Mouse (Mus musculus) heart, adult 18-20 months (tissue): Measurements from ENCODE around the gene Lefty2. TPM values are rescaled to one million over a fixed set of nuclear protein-coding genes. Genes with fewer than 3 reads are reported as not detected.
A peak's percentile ranks its signal among the peaks of the same experiment; 100 is the strongest.
"Not testable (repeated sequence)": the region's sequence is repeated elsewhere in the genome, so short reads cannot be mapped to it uniquely, and the experiment has no call there.

Experiments
- DNase-seq, 2 experiments: peaks; one replicate each; pipeline ENCODE4 v3.0.0; 2021 to 2022; ENCODE audit warnings: mixed read lengths in 1 of 2
- total RNA-seq, 2 experiments: library from RNA; stranded (reverse); gene quantifications; 2 replicates each; pipeline ENCODE4 v1.2.3; 2021

The Lefty2 gene
- total RNA-seq, 2 experiments from 2014 or later = not detected

DNA sequence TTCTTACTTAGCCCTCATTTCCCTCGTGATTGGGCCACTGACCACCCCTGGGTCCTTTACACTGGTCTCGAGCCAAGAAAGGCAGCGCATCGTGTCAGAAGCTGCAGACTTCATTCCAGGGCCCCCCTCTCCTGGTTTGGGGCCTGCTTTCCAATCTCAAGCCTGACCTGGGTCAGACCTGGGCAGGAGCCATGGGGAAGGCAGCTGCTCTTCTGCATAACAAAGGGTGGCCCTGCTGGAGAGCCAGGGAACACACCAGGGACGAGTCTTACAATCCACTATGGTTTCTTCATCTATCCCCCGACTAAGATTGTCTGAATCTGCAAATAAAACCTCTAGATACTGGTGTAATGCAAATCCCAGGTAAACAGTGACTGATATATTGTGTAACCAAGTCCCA is 40.8 kb downstream of the Lefty2 start:
- no peak for DNase-seq

DNA sequence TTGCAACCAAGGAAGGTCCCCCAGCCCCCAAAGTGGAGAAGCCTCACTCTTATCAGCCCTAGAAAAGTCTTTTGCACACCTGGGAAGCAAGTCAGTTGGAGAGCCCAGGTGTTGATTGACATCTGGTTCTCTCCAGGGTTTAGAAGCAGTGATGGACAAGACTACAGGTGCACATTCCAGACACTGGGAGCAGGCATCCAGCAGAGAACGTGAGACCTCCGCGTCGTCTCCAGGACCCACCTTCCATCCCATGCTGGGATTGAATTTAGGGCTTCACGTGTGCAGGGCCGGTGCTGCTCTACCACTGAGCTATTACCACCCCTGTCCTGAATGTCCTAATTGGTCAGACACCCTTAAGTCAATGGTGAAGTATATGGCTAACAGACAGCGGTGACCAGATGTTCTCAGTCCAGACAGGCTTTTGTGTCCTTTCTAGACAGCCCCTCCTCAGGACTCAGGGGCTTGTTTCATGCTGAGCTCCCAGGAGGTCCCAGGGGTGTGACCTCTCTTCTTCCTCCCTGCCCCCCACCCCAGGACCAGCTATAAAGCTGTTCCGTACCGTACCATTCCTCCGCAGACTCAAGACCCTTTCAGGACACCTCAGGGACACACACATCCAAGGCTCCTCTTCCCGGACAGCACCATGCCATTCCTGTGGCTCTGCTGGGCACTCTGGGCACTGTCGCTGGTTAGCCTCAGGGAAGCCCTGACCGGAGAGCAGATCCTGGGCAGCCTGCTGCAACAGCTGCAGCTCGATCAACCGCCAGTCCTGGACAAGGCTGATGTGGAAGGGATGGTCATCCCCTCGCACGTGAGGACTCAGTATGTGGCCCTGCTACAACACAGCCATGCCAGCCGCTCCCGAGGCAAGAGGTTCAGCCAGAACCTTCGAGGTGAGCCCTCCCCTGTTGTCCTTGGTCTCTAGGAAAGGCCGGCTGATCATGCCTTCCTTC is 41.8 kb downstream of the Lefty2 start, which contains the start of gene Lefty1:
Lefty1 (plus strand) TSS at position 556 of the 953 bp plus-strand sequence.
- DNase-seq = no peak

DNA sequence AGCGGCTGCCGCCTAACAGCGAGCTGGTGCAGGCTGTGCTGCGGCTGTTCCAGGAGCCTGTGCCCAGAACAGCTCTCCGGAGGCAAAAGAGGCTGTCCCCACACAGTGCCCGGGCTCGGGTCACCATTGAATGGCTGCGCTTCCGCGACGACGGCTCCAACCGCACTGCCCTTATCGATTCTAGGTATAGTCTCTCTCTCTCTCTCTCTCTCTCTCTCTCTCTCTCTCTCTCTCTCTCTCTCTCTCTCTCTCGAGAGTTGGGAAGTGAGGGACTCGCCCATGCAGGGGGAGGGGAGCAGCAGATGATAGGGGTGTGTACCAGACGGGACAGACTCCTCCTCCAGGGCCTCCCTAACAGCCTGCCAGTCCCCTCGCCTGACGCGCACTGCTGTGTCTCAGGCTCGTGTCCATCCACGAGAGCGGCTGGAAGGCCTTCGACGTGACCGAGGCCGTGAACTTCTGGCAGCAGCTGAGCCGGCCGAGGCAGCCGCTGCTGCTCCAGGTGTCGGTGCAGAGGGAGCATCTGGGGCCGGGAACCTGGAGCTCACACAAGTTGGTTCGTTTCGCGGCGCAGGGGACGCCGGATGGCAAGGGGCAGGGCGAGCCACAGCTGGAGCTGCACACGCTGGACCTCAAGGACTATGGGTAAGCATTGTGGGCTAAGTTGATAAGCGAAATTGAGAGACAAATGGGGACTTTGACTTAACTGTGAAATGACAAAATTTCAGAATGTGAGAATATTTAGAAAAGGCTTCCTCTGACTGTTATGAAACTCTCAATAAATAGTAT is 43.9 kb downstream of the Lefty2 start:
- DNase-seq = peak; percentile 64 to 75

DNA sequence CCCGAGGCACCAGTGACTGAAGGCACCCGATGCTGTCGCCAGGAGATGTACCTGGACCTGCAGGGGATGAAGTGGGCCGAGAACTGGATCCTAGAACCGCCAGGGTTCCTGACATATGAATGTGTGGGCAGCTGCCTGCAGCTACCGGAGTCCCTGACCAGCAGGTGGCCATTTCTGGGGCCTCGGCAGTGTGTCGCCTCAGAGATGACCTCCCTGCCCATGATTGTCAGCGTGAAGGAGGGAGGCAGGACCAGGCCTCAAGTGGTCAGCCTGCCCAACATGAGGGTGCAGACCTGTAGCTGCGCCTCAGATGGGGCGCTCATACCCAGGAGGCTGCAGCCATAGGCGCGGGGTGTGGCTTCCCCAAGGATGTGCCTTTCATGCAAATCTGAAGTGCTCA is 44.7 kb downstream of the Lefty2 start:
- not testable (repeated sequence) for DNase-seq

DNA sequence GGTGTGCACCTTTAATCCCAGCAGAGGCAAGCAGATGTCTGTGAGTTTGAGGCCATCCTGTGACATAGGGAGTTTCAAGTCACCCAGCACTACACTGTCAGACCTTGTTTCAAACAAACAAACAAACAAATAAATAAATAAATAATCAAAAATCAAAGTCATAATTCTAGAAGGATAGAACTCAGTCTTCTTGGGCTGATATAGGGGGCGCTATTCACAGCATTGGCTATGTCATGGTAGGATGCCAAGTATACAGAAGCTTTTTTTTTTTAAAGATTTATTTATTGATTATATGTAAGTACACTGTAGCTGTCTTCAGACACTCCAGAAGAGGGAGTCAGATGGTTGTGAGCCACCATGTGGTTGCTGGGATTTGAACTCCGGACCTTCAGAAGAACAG is 45.9 kb downstream of the Lefty2 start:
- DNase-seq = not testable (repeated sequence)

DNA sequence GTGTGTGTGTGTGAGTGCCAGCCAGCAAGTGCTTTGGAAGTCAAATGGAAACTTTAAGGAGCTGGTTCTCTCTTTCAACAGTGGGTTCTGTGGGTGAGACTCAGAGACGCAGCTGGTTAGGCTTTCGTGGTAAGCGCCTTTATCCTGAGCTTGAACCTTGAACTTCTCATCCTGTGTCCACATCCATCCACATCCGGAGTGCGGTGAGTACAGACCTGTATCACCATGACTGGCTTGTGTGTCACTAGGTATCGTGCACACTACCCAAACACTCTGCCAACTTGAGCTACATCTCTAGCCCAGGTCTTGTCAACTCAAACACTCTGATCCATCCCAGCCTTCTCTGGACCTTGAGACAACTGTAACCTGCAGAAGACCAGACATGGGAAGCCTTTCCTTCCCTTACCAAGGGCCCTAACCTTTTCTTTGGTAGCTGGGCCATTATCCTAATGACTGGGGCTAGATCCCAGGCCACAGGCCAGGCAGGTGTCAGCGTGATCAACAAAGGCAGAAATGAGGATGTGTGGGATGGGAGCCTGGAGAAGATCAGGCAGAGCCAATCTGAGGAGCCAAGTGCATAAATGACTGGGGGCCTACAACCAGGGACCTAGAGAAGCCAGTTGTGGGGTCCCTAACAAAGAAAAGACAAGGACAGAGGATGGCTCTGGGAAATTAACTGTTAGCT is 48.0 kb downstream of the Lefty2 start:
- no peak for DNase-seq

DNA sequence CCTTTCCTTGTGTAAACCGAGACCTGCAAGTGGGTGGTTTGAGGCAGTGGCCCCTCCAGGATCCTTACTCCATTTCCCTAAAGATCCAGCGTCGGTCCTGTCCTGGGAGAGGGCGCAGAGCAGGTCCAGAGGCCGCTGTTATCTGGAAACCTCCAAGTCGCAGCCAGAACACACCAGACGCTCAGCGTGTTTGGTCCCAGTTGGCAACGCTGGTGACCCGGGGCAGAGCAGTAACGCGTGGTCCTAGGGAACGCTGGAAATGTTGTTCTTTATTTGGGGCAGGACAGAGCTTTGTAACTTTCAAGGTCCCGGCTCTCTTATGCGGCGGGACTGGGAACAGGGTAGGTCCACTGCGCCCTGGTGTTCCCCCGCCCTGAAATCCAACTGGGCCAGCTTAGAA is 48.8 kb downstream of the Lefty2 start:
- peak in 1 of 2 experiments; percentile 44 for DNase-seq

DNA sequence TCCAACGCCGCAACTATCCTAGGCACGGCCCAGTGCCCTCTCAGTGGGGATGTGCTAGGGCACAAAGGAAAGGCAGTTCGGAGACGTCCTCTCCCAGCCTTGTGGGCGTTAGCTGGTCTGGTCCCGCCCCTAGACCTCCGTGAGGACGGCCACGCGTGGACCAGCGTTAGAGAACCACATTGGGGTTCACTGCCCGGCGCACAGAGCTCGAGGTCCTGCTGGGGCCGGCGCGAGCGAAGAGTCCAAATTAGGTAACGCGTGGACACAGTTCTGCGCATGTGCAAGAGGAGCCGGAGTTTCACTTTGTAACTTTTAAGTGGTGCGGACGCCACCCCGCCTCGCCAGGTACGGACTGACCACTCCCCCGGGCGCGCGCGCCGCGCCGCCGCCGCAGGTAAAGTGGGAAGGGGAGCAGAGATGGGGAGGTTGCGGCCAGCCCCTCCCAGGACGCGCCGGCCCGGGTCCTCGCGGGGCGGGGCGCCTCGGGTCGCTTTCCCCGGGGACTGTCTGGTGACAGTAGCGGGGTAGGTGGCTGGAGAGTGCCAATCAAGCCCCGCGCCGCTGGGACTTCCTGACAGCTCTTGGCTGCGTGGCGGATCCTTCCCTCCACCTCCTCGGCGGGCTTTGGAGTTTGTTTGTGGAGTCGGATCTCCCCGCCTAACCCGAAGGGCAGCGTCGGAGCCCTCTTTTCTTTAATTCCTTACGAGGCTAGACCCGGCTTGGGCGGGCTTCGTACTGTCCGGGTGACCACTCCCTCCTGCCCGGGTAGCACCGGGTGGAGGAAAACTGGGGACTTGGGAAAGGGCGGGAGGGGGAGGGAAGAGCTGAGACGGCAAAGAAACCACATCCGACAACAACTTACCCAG is 49.5 kb downstream of the Lefty2 start, which contains the start of gene Tmem63a:
Tmem63a (plus strand) TSS at position 179 of the 866 bp plus-strand sequence.
- peak; percentile 87 to 90 for DNase-seq

DNA sequence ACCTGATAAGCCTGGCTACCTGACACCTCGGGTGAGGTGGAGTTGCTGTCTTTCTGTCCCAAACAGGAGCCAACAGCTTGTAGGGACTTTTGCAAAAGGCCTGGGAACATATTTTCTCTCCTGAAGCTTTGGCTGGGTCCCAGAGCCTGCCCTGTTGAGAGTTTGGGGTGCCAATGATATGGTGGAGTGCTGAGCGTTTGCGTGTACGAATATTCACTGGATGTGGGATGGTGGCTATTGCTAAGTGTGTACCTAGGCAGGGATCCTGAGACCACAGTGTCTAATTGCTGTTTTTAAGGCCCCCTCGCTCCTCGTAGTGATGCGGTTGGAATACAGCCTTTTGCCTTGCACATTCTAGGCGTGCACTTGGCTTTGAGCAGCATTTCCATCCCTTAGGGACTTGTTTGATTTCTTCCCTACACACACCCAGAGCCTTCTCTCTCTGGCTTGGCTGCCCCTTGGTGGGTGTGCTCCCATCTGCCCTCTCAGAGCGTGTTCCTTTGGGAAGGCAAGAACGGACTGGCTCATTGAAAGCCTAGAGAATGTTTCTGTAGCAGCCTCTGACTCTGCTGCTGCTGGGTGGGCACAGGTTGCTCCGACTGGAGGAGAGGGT is 50.2 kb downstream of the Lefty2 start:
- peak; percentile 67 for DNase-seq

DNA sequence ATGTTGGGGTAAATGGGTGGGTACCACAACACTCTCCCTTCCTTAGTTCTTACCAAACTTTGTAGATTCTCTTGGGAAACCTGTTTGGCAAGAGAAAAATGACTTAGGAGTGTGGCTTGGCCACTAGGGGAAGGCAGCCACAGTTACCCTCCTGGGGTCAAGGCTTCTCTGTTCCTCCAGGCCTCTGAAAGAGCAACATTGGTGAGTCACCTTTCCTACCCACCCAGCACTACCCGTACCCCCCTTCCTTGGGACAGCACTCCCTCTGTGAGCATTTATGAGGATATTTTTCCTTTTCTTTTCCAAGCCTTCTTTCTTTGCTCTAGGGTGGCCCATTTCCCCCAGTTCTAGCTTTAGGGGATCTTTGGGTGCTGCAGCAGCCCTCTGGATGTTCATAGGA is 51.0 kb downstream of the Lefty2 start:
- DNase-seq = no peak

DNA sequence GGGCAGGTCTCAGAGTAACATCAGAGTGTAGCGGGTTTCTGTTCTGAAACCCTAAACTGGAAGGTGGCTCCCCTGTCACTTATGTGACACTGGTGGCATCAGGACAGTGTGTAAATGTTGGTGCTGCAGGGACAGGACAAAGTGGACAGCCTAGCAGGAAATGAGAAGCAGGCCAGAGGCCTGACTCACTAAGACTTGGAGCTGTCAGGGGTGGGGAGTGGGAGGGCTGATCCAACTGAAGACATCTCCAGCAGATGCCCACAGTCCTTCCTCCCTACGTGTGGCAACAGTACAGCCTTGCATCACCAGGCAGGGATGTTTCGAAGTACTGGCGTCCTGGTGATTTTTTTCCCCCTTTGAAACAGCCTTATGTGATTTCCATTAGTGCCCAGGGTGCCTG is 51.6 kb downstream of the Lefty2 start:
- DNase-seq = peak in 1 of 2 experiments; percentile 59

DNA sequence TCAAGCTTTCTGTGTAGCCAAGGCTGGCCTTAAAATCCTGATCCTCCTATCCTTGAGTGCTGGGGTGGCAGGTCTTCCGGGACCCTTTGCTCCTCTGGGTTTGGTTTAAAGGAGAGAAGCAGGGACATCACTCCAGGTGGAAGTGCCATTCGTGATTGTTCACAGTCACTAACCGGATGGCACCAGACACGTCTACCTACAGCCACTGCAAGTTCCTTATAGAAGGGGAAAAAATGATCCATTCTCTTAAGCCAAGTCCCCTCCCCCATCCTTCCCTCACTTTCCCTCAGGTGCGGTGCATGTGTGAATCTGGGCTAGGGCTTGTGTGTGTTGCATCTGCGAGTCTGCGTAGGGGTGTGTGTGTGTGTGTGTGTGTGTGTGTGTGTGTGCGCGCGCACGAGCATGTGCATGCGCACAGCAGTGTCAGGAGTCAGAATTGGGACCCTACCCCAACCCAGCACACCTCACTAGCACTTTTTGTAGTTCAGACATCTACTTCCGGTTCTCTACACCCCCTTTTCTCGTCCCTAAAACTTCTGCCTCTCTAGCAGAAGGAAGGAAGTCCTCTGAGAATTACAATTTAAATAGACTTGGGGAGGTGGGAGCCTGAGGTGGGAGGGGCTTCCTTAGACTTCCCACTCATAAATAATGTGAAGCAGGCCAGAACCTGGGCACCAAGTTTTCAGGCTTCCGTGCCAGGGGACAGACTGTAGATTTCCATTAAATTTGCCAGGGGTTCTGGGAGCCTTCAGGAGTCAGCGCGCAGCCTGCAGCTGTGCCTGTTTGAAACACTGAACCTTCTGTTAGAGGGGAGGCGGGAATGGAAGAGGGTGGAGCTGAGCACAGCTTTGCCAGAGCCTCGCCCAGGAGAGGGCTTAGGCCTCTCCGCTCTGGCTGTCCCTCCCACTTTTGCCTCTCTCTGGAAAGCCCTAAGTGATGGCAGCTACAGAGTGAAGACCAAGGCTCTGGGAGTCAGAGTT is 52.4 kb downstream of the Lefty2 start:
- peak; percentile 65 to 82 for DNase-seq

DNA sequence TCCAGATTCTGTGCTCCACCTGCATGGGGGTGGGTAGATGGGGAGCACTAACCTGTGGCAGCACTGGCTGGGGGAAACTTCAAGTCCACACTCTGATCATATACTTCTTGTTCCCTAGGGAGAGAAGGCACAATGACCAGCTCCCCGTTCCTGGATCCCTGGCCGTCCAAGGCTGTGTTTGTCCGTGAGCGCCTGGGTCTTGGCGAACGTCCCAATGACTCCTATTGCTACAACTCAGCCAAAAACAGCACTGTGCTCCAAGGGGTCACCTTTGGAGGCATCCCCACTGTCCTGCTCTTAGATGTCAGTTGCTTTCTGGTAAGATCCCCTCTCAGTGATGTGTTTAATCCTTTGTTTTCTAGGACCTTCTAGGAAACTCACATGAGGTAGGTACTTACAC is 53.5 kb downstream of the Lefty2 start:
- DNase-seq = no peak

Other genes with a start within 250 kb of the Lefty2 start
- gene Mixl1, start 196.1 kb upstream of the Lefty2 start, total RNA-seq = not detected
- 10 to 100 TPM; 23.3 to 24.8 TPM for gene Acbd3, start 167.1 kb upstream of the Lefty2 start, total RNA-seq
- gene H3f3a, start 79.2 kb upstream of the Lefty2 start, total RNA-seq = 100 to 1,000 TPM; 363 to 405 TPM
- 10 to 100 TPM; 10.1 to 11.4 TPM for gene Sde2, start 42.0 kb upstream of the Lefty2 start, total RNA-seq
- 10 to 100 TPM; 12.2 to 12.4 TPM for gene Pycr2, start 11.2 kb downstream of the Lefty2 start, total RNA-seq
- under 1 TPM; 0.28 to 0.84 TPM for gene Lefty1, start 41.9 kb downstream of the Lefty2 start, total RNA-seq
- 10 to 100 TPM; 15.0 to 15.9 TPM for gene Tmem63a, start 49.2 kb downstream of the Lefty2 start, total RNA-seq
- 10 to 100 TPM; 28.7 to 37.5 TPM for gene Ephx1, start 127.8 kb downstream of the Lefty2 start, total RNA-seq
- not detected for gene 9130409I23Rik, start 158.1 kb downstream of the Lefty2 start, total RNA-seq